Mouse (Mus musculus) liver, embryonic 13.5 days (tissue): ENCODE measurements around the gene Ptn. TPM values are rescaled to one million over a fixed set of nuclear protein-coding genes. Genes with fewer than 3 reads are reported as not detected.

Source experiments
- ATAC-seq: fragments of 200-750 bp; cut with Nextera tagmentation; 2 replicates; pipeline ENCODE4 v1.8.0; 2017; ENCODE audit warnings: low read depth, mild to moderate bottlenecking, moderate number of reproducible peaks, moderate library complexity
- DNase-seq: peaks from one replicate; pipeline ENCODE4 v3.0.0; 2022
- H3K27ac ChIP-seq: fragments of 300-500 bp; sonication (generic); 2 replicates; pipeline ENCODE4 v1.5.1; 2015; ENCODE audit warnings: moderate library complexity, mild to moderate bottlenecking, inconsistent platforms
- H3K27me3 ChIP-seq: fragments of 300-500 bp; sonication (generic); 2 replicates; pipeline ENCODE4 v1.6.1; 2015; ENCODE audit warnings: mild to moderate bottlenecking, inconsistent platforms
- H3K36me3 ChIP-seq: fragments of 300-500 bp; sonication (generic); 2 replicates; pipeline ENCODE4 v1.6.1; 2015; ENCODE audit warnings: mild to moderate bottlenecking, inconsistent platforms
- H3K4me1 ChIP-seq: fragments of 300-500 bp; sonication (generic); replicated peaks from 2 replicates; pipeline ENCODE4 v1.6.1; 2015; ENCODE audit warnings: inconsistent platforms
- H3K4me2 ChIP-seq: fragments of 300-500 bp; sonication (generic); 2 replicates; pipeline ENCODE4 v1.6.1; 2015; ENCODE audit warnings: inconsistent platforms, mild to moderate bottlenecking, moderate library complexity
- H3K4me3 ChIP-seq: fragments of 300-500 bp; sonication (generic); replicated peaks from 2 replicates; pipeline ENCODE4 v1.5.1; 2015; ENCODE audit warnings: mild to moderate bottlenecking, inconsistent platforms
- H3K9ac ChIP-seq: fragments of 300-500 bp; sonication (generic); 2 replicates; pipeline ENCODE4 v1.6.1; 2015; ENCODE audit warnings: mild to moderate bottlenecking, inconsistent platforms
- H3K9me3 ChIP-seq: fragments of 300-500 bp; sonication (generic); replicated peaks from 2 replicates; pipeline ENCODE4 v1.6.1; 2016; ENCODE audit warnings: inconsistent platforms
- WGBS: fragments of 180-500 bp; shearing (Covaris S2); methylation state at CpG from one replicate; pipeline ENCODE4 v1.1.7; 2015; ENCODE audit not compliant: insufficient replicate concordance; 5-methylcytosine and 5-hydroxymethylcytosine counted together
- polyA plus RNA-seq: library from polyadenylated mRNA; unstranded; fragments of >200 nt; fragmentation: Nextera tagmentation; extraction: Ambion mirVana; gene quantifications from 2 replicates; pipeline ENCODE4 v1.2.1, GENCODE M21; 2015

Gene Ptn
- polyA plus RNA-seq, 1 experiment from 2014 or later: 39.9 TPM

GRCm38 (mm10) chr6:36782481-36782880 lies 27.5 kb downstream of the Ptn start:
- ATAC-seq (no peak), DNase-seq (no peak)
- no peaks in the 10 kb centered on the region for H3K27me3 ChIP-seq
- H3K4me1 ChIP-seq: no peaks in the 10 kb centered on the region
- 55% methylated on average over 4 of the region's 4 CpGs for WGBS
- no peak overlapping the region for H3K27ac ChIP-seq
- no peaks in the 10 kb centered on the region for H3K36me3 ChIP-seq
- H3K9me3 ChIP-seq: no peaks in the 10 kb centered on the region
- H3K4me3 ChIP-seq: no peak overlapping the region
- no peak overlapping the region for H3K9ac ChIP-seq
- no peak overlapping the region for H3K4me2 ChIP-seq

GRCm38 (mm10) chr6:36777567-36778337 lies 32.3 kb downstream of the Ptn start:
- Histone ChIP-seq H3K9ac (no peak overlapping the region), H3K27me3 (no peaks in the 10 kb centered on the region), H3K4me2 (no peak overlapping the region), H3K4me1 (no peaks in the 10 kb centered on the region), H3K27ac (no peak overlapping the region), H3K36me3 (no peaks in the 10 kb centered on the region), H3K4me3 (no peak overlapping the region), H3K9me3 (no peaks in the 10 kb centered on the region)
- WGBS: 61% methylated on average over 7 of the region's 7 CpGs
- ATAC-seq: no peak
- DNase-seq: no peak

- H3K4me3 ChIP-seq: no peak overlapping the region
- ATAC-seq (no peak), DNase-seq (no peak)
- H3K27me3 ChIP-seq: no peaks in the 10 kb centered on the region
- H3K27ac ChIP-seq: no peak overlapping the region
- no peak overlapping the region for H3K9ac ChIP-seq
- no peak overlapping the region for H3K4me2 ChIP-seq
- no peaks in the 10 kb centered on the region for H3K9me3 ChIP-seq
- WGBS: 18% methylated on average over 2 of the region's 2 CpGs
- H3K4me1 ChIP-seq: no peaks in the 10 kb centered on the region
- H3K36me3 ChIP-seq: no peaks in the 10 kb centered on the region
Measured at GRCm38 (mm10) chr6:36777039-36777438, 33.0 kb downstream of the Ptn start.

GRCm38 (mm10) chr6:36775647-36776360 lies 34.2 kb downstream of the Ptn start:
- Histone ChIP-seq H3K27me3 (no peaks in the 10 kb centered on the region), H3K9me3 (no peaks in the 10 kb centered on the region), H3K9ac (no peak overlapping the region), H3K36me3 (no peaks in the 10 kb centered on the region), H3K27ac (no peak overlapping the region), H3K4me2 (no peak overlapping the region), H3K4me3 (no peak overlapping the region), H3K4me1 (no peaks in the 10 kb centered on the region)
- WGBS: 68% methylated on average over 10 of the region's 10 CpGs
- ATAC-seq (no peak), DNase-seq (no peak)

GRCm38 (mm10) chr6:36772541-36772940 lies 37.5 kb downstream of the Ptn start:
- Histone ChIP-seq H3K27me3 (no peaks in the 10 kb centered on the region), H3K27ac (no peak overlapping the region), H3K4me2 (no peak overlapping the region), H3K9me3 (no peaks in the 10 kb centered on the region), H3K9ac (no peak overlapping the region), H3K36me3 (no peaks in the 10 kb centered on the region), H3K4me1 (no peaks in the 10 kb centered on the region), H3K4me3 (no peak overlapping the region)
- no peak for DNase-seq
- ATAC-seq: no peak
- 56% methylated on average over 2 of the region's 2 CpGs for WGBS

GRCm38 (mm10) chr6:36769012-36769411 lies 41.0 kb downstream of the Ptn start:
- Histone ChIP-seq H3K36me3 (no peaks in the 10 kb centered on the region), H3K9ac (no peak overlapping the region), H3K4me2 (no peak overlapping the region), H3K4me3 (no peak overlapping the region), H3K27me3 (no peaks in the 10 kb centered on the region), H3K27ac (no peak overlapping the region), H3K4me1 (no peaks in the 10 kb centered on the region), H3K9me3 (no peaks in the 10 kb centered on the region)
- ATAC-seq (no peak), DNase-seq (no peak)
- WGBS: 64% methylated on average over 3 of the region's 3 CpGs

GRCm38 (mm10) chr6:36766941-36767340 lies 43.1 kb downstream of the Ptn start:
- Histone ChIP-seq H3K9me3 (no peaks in the 10 kb centered on the region), H3K4me3 (no peak overlapping the region), H3K9ac (no peak overlapping the region), H3K4me2 (no peak overlapping the region), H3K27me3 (no peaks in the 10 kb centered on the region), H3K36me3 (no peaks in the 10 kb centered on the region), H3K4me1 (no peaks in the 10 kb centered on the region), H3K27ac (no peak overlapping the region)
- DNase-seq (no peak), ATAC-seq (no peak)
- WGBS: 63% methylated on average over 3 of the region's 3 CpGs

- Histone ChIP-seq H3K27ac (no peak overlapping the region), H3K27me3 (no peaks in the 10 kb centered on the region), H3K36me3 (no peaks in the 10 kb centered on the region), H3K4me3 (no peak overlapping the region), H3K4me2 (no peak overlapping the region), H3K9me3 (no peaks in the 10 kb centered on the region), H3K9ac (no peak overlapping the region), H3K4me1 (no peaks in the 10 kb centered on the region)
- ATAC-seq (no peak), DNase-seq (no peak)
- 66% methylated on average over 10 of the region's 10 CpGs for WGBS
Measured at GRCm38 (mm10) chr6:36755001-36755885, 54.8 kb downstream of the Ptn start.

- Histone ChIP-seq H3K9ac (no peak overlapping the region), H3K4me1 (no peaks in the 10 kb centered on the region), H3K27ac (no peak overlapping the region), H3K4me3 (no peak overlapping the region), H3K4me2 (no peak overlapping the region), H3K36me3 (no peaks in the 10 kb centered on the region), H3K9me3 (no peaks in the 10 kb centered on the region), H3K27me3 (no peaks in the 10 kb centered on the region)
- WGBS: 64% methylated on average over 6 of the region's 6 CpGs
- no peak for ATAC-seq
- no peak for DNase-seq
Measured at GRCm38 (mm10) chr6:36752887-36753286, 57.1 kb downstream of the Ptn start.

- ATAC-seq (no peak), DNase-seq (no peak)
- Histone ChIP-seq H3K4me1 (no peaks in the 10 kb centered on the region), H3K27me3 (no peaks in the 10 kb centered on the region), H3K9ac (no peak overlapping the region), H3K4me2 (no peak overlapping the region), H3K4me3 (no peak overlapping the region), H3K27ac (no peak overlapping the region), H3K36me3 (no peaks in the 10 kb centered on the region), H3K9me3 (no peaks in the 10 kb centered on the region)
- WGBS: 76% methylated on average over 5 of the region's 5 CpGs
Measured at GRCm38 (mm10) chr6:36739811-36740210, 70.2 kb downstream of the Ptn start.

GRCm38 (mm10) chr6:36736763-36737162 lies 73.3 kb downstream of the Ptn start:
- Histone ChIP-seq H3K27me3 (no peaks in the 10 kb centered on the region), H3K9me3 (peaks cover 3% of the 10 kb centered on the region; the same call in 1 of the 2 replicates), H3K36me3 (no peaks in the 10 kb centered on the region), H3K9ac (no peak overlapping the region), H3K4me3 (no peak overlapping the region), H3K27ac (no peak overlapping the region), H3K4me2 (no peak overlapping the region), H3K4me1 (no peaks in the 10 kb centered on the region)
- WGBS: 62% methylated on average over 2 of the region's 2 CpGs
- DNase-seq: no peak
- ATAC-seq: no peak
